Mouse (Mus musculus) E14TG2a.4 (cell line): ENCODE data around the gene Ube2c.

Experiments
- CTCF ChIP-seq: conservative IDR thresholded peaks from 2 replicates; pipeline ENCODE4 v1.5.1; 2014; ENCODE audit warnings: low read length
- NANOG ChIP-seq: IDR thresholded peaks from 2 replicates; pipeline ENCODE4 v1.6.1; 2014; ENCODE audit warnings: borderline replicate concordance, low read length, mixed read lengths
- POU5F1 ChIP-seq: IDR thresholded peaks from 2 replicates; pipeline ENCODE4 v1.6.1; 2014; ENCODE audit warnings: low read length, borderline replicate concordance

DNA sequence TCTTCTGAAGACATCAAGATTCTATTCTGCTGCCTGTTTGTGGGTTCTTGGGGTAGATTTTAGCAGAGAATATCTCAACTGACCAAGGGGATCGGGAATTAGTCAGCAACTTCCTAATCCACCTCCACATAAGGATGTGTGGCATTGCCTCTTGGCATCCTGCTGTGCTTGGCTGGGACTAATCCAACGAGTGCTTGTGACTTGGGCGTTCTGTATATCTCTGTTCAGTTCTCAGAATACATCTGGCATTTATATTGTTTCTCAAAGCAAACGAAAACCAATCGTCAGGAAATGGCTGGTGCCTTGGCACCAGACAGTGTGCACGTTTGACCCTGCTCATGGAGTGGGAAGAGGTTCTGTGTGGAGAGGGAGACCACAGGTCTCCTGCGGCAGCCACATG, 29.8 kb upstream of the Ube2c start:
- TF ChIP-seq CTCF (no peak), NANOG (no peak), POU5F1 (no peak)
